Mouse (Mus musculus) neural tube, embryonic 10.5 days (tissue): Measurements from ENCODE around the gene Frat1.
"Not testable (repeated sequence)": the region's sequence is repeated elsewhere in the genome, so short reads cannot be mapped to it uniquely, and the experiment has no call there.

Experiments
- DNase-seq: peaks from one replicate; pipeline ENCODE4 v3.0.0-alpha.2; 2017; ENCODE audit warnings: low spot score; ENCODE audit errors: extremely low spot score

The Frat1 gene

GRCm38 (mm10) chr19:41842196-41842595 lies 12.4 kb downstream of the Frat1 start:
- no peak for DNase-seq

- no peak for DNase-seq
Measured at GRCm38 (mm10) chr19:41842706-41843105, 12.9 kb downstream of the Frat1 start.

- DNase-seq, result no peak
Measured at GRCm38 (mm10) chr19:41844345-41844744, 14.6 kb downstream of the Frat1 start.

- no peak for DNase-seq
Measured at GRCm38 (mm10) chr19:41846366-41847090, 16.8 kb downstream of the Frat1 start.

GRCm38 (mm10) chr19:41847091-41847581 lies 17.4 kb downstream of the Frat1 start:
- peak; percentile 76 for DNase-seq

- DNase-seq, result peak; percentile 85
Measured at GRCm38 (mm10) chr19:41847614-41847991, 17.8 kb downstream of the Frat1 start.

GRCm38 (mm10) chr19:41847992-41848851 lies 18.5 kb downstream of the Frat1 start, which contains the start of gene Frat2:
Gene Frat2, minus strand, starts transcription at chr19:41848132.
- DNase-seq, result peak; percentile 96

- no peak for DNase-seq
Measured at GRCm38 (mm10) chr19:41850021-41850718, 20.4 kb downstream of the Frat1 start.

GRCm38 (mm10) chr19:41850719-41851543 lies 21.2 kb downstream of the Frat1 start:
- peak; percentile 24 for DNase-seq

- DNase-seq, result no peak
Measured at GRCm38 (mm10) chr19:41852423-41852822, 22.7 kb downstream of the Frat1 start.

GRCm38 (mm10) chr19:41857086-41857762 lies 27.5 kb downstream of the Frat1 start:
- no peak for DNase-seq

GRCm38 (mm10) chr19:41857816-41858310 lies 28.1 kb downstream of the Frat1 start:
- no peak for DNase-seq

GRCm38 (mm10) chr19:41866707-41867106 lies 36.9 kb downstream of the Frat1 start:
- no peak for DNase-seq

GRCm38 (mm10) chr19:41869296-41869695 lies 39.5 kb downstream of the Frat1 start:
- no peak for DNase-seq

GRCm38 (mm10) chr19:41869946-41870345 lies 40.2 kb downstream of the Frat1 start:
- DNase-seq, result not testable (repeated sequence)

GRCm38 (mm10) chr19:41872285-41872684 lies 42.5 kb downstream of the Frat1 start:
- DNase-seq, result no peak

GRCm38 (mm10) chr19:41874356-41874755 lies 44.6 kb downstream of the Frat1 start:
- no peak for DNase-seq

- DNase-seq, result no peak
Measured at GRCm38 (mm10) chr19:41881842-41882241, 52.1 kb downstream of the Frat1 start.
